Mouse (Mus musculus) adrenal gland, postnatal 4 days (tissue): ENCODE results near the gene Vwa5b1. TPM values are rescaled to one million over a fixed set of nuclear protein-coding genes. Genes with fewer than 3 reads are reported as not detected.

Experiments
- DNase-seq, 2 experiments: peaks; one replicate each; pipeline ENCODE4 v3.0.0; 2021 to 2022; ENCODE audit warnings: low spot score in 2 of 2, mixed read lengths in 2 of 2
- long read RNA-seq, 2 experiments: library from polyadenylated mRNA; stranded (forward); transcript quantifications; one replicate each; pipeline ENCODE4 v2.0.0; 2021
- total RNA-seq, 2 experiments: library from RNA; stranded (reverse); gene quantifications; 2 replicates each; pipeline ENCODE4 v1.2.3; 2021

Vwa5b1 gene
- under 1 TPM; 0.56 to 0.78 TPM for total RNA-seq
- long read RNA-seq, experiment 1 = 0 reads
- long read RNA-seq, experiment 2, partial matches to known transcripts = 0 of 1 reads
- long read RNA-seq, experiment 2, other reads (novel, unspliced or antisense) = 1 of 1 reads

DNA sequence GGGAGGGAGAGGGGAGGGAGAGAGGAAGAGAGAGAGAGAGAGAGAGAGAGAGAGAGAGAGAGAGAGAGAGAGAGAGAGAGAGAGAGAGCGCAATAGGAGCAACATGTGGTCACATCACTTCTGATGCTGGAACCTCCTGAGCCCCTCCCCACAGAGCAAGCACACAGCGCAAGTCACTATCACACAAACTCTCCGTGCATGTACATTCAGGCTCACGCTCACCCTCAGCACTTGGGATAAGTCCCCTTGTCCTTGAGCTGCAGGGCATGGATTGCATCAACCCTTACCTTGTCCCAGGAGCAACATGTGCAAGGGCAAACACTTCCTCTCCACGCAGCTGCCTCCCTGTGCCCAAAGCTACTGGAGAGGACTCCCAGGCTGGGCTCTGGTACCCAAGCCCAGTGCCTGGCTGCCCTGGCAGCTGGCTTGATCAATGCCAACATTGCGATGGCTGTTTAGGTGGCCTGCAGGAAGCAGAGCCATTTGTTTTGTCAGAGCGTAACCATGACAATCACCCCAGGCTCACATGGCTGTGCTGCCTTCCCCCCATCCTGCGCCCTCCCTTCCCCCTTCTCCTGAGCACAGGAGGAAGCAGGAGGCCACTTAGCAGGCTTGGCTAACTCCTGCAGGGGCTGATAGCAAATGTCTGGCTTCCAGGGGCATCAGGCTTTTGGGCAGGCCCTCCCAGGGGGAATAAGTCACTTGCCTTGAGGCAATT is at the start of gene Vwa5b1:
Gene Vwa5b1 (minus strand): TSS at position 457 of the 718 bp plus-strand sequence.
- no peak for DNase-seq

DNA sequence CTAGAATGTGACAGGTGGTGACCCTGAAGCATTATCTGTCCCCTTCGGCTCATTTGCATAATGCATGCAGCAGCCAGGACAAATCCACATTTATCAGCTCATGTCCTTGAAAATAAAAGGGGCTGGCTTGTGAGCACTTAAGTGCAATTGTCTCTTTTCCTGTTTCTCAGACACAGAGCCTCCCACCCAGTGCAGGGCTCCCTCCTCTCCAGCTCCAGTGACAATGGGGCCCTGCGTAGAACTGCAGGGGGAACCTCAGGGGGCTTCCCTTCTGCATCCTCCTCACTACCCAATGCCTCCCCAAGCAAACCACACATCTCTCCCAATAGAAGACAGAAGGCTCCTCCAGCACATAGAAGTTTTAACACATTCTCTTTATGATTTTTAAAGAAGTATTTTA is 47.1 kb upstream of the Vwa5b1 start:
- no peak for DNase-seq

DNA sequence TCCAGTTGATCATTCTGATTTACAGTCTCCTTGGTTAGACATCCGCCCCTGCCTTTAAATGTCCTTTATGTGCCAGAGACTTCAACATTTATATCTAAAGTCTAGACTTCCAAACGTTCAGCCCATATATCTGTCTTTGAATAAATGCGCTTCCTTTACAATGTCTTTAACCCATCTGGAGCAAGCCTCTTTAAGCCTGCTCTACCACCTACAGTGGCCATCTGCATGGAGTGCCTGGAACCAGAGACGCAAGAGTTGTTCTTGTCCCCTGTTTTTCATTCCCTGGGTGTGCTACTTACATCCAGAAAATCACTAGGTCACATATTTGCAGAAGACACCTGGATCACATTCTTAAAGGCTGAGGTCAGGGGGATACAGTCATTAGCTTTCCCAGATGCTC is 44.4 kb upstream of the Vwa5b1 start:
- no peak for DNase-seq

DNA sequence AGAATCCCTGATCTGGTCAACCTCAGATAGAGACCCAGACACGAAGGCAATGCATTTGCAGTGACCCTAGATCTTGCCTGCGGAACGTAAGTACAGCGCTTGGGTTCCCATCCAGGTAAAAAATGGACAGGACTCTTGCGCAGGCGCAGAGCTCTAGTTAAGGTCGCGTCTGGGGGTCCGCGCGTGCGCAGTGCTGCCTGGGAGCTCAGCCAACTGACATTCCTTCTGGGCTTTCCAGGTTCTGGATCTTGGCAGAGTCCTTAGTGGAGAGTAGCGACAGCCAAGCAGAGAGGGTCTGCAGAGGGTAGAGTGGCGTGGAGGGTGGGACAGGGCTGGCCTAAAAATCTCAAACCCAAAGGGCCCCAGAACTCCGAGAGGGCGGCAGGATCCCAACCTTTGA is 41.9 kb upstream of the Vwa5b1 start:
- DNase-seq = no peak

DNA sequence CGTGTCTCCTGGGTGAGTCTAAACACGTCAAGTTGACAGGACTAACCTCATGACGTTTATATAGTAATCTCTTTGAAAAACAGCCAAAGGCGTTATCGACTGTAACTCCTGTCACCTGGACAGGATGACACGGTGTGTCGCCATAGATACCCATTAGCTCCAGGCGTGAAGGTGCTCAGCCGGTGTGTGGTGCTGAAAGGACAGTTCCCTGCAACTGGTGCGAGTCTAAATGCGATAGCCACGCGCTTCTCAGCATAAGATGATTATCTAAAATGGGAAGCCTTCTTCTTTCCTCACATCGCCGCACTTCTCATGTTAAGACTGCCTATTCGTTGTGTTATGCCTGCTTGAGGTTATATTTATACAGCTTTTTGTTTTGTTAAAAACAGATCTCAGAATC is 40.8 kb upstream of the Vwa5b1 start:
- no peak for DNase-seq

DNA sequence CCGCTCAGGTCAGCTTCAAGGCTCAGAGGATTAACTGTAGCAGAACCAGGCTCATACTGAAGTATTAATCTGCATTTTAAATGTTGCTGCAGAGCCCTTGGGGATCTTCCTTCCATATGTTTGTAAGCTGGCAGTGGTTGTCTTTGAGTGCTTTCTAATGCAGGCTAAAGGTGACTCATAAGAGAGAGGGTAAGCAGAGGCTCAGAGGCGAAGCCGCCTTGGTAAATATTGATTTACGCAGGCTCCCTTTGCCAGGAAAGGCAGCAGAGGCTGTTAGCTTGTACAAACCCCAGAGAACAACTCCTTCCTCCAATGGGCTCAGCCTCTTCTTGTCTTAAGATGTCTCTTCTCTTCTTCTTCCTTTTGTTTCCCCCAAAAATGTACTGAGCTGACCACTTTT is 36.5 kb upstream of the Vwa5b1 start:
- DNase-seq = no peak

DNA sequence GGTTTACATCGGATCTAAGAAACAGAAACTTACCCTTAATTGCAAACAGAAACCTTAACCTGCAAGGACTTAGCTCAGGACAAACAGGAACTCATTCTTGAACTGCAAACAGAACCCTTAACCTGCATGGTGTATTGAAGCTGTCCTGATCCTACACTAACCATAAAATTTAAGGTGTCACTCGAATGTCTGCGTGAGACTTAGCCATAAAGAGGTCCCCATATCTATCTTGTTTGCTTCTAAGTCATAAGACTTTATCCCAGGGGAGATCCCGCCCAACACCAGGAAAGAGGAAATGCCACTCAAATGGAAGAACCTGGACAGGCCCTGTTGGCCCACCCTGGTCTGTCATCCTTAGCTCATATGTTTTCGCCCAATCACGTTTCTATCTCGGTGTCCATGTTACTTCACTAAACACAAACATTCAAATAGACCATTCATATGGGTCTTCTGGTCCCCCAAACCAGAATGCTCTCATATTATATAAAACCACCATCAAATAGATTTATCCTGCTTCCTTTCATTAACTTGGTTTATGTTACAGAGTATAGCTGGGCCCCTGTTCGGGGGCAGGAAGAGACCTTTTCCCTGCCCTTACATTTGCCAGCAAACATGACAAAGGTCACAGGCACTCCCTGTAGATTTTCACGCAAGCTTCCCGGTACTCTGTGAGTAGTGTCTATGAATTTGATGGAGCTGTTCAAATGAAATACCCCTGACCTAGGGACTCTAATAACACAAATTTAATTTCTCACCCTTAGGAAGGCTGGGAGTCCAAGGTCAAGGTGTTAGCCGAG is 34.6 kb upstream of the Vwa5b1 start:
- no peak for DNase-seq

DNA sequence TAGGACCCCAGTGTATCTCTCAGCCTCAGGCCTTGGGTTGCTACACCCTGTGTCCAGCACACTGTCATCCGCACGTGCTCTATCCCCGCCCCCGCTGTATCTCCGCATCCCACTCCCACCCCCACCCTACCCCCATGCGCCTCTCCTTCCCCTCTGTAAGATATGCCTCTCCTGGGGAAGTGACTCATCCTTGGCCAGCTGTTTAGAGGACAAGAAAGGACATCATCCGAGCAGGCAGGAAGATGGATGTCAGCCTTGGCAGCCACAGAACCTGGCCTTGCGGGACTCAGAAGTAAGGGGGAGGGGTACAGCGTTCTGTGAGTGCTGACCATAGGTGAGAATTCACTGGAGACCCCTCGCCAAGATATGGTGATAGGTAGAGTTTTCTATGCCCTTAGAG is 30.8 kb upstream of the Vwa5b1 start:
- DNase-seq = no peak

DNA sequence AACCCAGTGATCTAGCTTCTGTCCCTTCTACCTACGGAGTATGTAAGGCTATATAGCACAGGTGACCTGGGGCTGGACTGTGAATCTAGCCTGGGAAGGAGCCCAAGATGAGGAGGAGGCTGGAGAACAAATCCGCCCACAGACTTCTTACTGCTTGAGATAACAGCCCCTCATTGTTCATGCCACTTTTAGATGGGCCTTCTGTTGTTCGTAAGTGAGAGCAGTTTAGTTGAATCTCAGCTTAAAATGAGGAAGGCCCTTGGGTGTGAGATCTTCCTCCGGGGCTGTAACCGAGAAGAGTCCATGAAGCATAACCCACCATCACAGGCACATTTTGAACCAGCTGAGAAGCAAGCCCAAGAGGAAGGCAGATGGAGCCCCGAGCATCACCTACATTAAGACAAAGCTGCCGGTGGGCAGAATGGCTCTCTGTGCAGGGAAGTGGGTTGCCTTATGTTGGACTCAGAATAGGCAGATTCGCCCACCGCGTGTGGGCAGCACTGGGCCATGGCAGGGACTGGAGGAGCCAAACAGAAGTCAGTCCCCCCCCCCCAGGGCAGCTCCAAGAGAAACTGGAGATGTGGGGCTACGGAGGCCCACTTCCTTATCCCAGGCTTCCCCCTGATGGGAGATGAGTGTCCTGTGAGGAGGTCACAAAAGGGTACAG is 24.4 kb upstream of the Vwa5b1 start:
- DNase-seq = no peak

DNA sequence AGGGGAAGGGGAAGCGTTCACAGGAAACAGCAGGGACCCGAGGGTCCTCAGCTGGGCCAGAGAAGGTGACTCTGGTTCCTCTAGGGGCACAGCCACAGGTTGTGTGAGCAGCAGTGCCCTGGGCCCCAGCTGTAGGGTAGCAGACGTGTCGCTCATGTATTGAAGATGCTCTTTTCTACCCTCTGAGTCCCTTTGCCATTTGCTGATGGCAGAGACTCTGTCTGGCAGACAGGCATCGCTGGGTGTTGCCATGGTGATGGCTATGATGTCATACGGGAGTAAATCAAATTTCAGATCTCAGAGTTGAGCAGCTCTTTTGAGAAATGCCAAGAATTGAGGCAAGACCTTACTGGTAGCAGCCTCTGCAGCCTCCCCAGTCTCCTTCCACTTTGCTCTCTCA is 17.4 kb upstream of the Vwa5b1 start:
- DNase-seq = no peak

DNA sequence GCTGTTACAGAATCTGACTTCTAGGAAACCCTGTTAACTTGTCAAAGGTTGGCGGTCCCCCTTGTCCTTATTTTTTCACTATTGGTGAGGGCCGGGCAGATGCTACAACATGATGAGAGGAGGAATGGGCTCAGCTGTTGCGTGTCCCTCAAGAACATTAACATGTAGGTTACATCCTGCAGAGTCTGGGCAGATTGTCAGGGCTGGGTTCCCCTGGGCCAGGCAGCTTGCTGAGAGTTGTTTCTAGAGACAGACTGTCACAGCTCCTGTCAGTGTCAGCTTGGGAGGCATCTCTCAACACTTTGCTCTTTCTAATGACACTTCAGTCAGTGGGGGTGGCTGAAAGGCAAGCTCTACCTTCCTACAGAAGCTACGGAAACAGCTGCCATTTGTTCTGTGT is 16.2 kb upstream of the Vwa5b1 start:
- no peak for DNase-seq

DNA sequence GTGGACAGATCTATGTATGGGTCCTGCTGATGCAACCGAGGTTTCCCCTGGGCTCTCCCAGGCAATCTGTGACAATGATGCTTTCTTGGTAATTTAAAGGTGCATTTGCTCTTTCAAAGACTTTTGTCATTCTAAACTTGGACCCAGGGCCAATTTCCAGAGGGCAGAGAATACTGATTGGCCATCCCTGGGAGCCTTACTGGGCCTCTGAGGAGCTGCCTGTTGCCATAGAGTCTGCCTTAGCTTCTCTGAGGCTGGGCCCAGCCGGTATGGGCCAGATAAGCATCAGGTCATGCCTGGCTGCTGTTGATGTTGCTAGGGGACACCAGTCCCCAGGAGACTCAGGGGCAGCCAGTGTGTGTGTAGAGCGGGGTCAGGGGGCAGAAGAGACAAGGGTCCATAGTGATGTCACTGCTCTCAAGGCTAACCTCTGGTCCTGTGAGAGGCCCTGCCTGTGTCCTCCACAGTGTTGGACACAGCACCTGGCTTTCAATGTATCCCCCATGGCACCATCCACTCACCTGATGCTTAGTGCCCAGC is 12.5 kb upstream of the Vwa5b1 start:
- no peak for DNase-seq

DNA sequence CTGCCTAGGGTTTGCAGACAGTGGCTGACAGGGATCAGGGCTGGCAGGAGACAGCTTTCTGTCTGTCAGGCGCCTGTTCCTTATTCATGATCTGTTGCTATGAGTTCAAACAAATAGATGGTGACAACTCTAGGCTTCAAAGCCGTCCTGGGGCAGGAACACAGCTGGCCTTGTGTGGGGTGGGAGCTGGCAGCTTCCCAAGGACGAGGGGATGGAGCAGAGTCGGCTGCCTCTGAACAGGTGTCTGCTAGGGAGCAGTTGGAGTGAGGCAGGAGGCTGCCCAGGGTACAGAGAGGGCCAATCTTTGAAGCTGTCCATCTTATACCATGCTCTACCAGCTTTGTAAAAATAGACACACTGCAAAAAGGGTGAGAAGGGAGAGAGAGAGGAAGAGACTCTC is 6.6 kb upstream of the Vwa5b1 start:
- no peak for DNase-seq

DNA sequence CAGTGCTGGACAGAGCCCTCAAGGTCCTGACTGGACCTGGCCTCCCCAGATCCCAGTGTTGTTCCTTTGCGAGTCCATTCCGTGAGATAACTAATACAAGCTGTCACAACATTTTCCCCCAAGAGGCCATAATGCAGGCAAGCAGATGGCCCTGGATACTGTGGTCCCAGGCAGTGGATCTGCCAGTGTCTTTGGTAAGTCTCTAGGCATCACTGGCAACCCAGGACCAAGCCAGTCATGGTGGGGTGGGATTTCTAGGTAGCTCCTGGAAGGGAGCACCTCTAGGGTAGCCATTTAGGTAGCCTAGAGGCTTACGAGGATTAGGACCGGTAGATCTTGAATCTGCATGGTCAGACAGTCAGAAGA is 445 bp upstream of the Vwa5b1 start:
- no peak for DNase-seq

DNA sequence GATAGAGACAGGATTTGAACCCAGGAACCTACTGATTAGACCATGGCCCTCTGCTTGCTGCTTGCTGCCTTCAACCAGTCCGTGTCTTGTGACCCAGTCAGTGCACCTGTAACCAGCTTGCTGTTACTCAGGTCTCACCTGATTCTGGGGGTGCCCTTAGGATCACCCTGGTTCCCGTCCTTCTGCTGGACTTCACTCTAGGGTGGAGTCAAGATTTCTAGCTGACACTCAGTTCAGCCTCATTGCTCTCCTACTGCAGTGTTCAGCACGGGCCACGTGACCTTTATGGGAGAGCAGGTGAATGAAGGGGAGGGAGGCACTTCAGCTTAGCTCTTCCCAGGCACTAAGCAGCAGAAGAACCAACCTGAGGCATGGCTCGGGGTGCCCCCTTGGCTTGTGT is 7.4 kb downstream of the Vwa5b1 start:
- no peak for DNase-seq

DNA sequence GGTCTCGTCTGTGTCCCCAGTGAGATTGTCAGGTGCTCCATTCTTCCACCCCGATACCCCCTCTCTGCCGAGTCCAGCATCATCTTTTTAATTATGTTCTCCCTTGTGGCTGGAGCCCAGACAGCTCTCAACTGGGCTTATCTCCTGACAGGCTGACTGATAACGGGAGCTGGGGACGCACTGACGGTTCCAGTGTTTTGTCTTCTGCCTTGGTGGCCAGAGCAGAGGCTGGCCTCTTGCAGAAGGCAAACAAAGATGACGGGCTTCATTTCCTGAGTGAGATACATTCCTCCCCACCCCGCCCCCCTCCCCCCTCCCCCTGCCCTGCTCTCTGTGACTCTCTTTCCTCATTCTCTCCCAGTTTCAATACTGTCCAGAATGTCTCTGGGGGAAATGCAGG is 21.2 kb downstream of the Vwa5b1 start:
- no peak for DNase-seq

DNA sequence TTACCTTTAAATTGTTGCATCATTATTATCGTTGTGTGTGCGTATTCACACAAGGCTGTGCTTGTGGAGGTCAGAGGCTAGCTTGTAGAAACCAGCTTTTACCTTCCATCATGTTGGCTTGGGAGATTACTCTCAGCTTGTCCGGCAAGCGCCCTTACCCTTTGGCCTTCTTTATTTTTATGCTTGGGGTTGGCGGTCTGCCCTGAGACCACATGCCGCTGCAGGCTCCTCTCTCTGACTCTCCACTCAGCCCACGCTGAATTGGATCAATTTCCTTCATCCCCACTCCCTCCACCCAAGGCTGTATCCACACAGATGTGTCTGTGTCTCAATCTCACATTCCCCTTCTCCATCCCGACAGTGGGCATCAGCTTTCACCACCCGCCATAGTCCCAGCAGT is 33.8 kb downstream of the Vwa5b1 start:
- DNase-seq = no peak

DNA sequence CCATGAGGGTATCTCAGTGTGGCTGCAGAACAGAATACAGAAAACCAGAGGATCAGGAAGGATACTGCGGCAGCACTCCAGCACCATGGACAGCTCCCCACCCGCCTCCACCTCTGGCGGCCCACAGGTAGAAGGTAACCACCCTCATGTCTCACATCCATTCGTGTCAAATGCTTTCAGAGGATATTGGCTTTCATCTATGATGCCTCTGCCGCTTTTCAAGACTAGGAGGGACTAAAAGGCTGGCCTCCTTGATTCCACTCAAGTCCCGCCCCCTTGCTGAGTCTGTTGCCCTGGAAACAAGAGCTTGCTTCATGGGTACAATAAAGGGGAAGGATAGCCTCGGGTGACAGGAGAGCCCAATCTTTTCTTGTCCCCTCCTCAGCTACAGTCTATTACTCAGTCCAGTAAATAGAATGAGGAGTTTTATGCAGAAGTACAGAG is 37.8 kb downstream of the Vwa5b1 start:
- peak in 1 of 2 experiments; percentile 19 for DNase-seq

DNA sequence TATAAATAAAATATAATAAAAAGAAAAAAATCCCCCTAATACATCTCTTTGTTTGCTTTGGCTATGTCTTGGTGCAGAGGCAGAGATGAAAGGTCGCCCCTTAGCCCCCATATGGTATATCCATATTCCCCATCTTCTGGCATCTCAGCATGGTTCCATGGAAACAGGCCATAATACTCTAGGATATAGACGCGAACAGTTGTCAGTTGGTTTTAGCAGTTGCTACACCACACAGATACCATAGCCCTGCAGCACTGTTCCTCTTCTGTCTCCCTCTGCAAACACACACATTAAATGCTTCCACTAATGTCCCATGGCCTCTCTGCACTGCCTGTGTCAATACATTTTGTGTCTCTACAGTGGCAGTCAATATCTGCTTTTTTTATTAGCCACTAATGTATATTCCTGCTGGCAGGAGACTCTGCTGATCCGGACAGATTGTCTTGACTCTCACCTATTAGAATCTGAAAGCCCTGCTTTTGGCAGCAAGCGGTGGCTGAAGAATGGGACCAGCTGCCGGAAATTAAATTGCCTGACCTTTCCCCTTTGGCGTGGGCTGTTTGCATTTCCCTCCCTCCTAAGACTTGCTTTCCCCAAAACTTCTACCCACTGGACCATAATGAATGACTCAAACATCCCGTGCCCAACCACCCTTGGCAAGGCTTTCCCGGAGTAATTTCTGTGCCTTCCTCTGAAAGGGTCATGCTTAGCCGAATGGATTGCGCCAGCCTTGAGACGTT is 39.1 kb downstream of the Vwa5b1 start:
- DNase-seq = no peak

DNA sequence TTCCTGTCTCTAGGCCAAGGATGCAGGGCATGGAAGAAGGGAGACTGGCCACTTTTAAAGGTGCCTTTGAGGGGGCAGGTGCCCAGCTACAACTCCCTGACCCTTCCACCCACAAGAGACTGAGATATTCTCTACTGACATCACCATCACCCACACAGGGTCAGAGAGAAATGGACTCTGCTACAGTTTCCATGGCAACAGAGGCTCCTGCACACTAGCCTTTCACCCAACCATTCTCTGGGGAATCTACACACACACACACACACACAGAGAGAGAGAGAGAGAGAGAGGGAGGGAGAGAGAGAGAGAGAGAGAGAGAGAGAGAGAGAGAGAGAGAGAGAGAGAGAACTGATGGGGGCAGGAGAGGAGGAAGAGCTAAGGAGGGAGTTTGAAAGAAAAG is 50.7 kb downstream of the Vwa5b1 start:
- no peak for DNase-seq

DNA sequence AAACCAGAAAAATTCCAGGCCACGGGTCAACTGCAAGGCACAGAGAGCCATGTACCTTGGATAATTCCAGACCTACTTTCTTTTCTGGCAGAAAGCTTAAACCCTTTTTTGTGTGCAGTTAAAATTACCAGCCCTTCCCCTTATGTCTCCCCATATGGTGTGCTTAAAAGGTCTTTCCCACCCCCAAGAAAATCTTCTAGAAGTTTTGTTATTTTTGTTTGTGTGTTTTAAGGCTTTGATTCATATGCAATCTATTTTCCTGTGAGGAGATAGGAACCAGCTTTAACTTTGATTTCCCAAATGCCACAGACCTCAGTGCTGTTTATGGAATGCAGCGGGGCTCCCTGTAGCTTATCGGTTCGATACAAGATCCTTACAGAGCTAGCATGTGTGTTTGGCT is 53.2 kb downstream of the Vwa5b1 start:
- no peak for DNase-seq
